Mouse (Mus musculus) lung, embryonic 14.5 days (tissue): Measurements from ENCODE around the gene Tbcc. TPM values are rescaled to one million over a fixed set of nuclear protein-coding genes. Genes with fewer than 3 reads are reported as not detected.

Source experiments
- ATAC-seq: fragments of 200-750 bp; cut with Nextera tagmentation; 2 replicates; pipeline ENCODE4 v1.8.0; 2017; ENCODE audit warnings: mild to moderate bottlenecking, moderate TSS enrichment, moderate library complexity; ENCODE audit not compliant: insufficient read depth
- DNase-seq: peaks from one replicate; pipeline ENCODE4 v3.0.0-alpha.2; 2015
- H3K27ac ChIP-seq: fragments of 300-500 bp; sonication (generic); 2 replicates; pipeline ENCODE4 v1.5.1; 2014; ENCODE audit warnings: low read depth, mild to moderate bottlenecking, moderate library complexity
- H3K27me3 ChIP-seq: fragments of 300-500 bp; sonication (generic); 2 replicates; pipeline ENCODE4 v1.6.1; 2014; ENCODE audit warnings: low read length, control low read depth; ENCODE audit not compliant: insufficient read depth
- H3K36me3 ChIP-seq: fragments of 300-500 bp; sonication (generic); 2 replicates; pipeline ENCODE4 v1.6.1; 2014; ENCODE audit warnings: control low read depth; ENCODE audit not compliant: insufficient read depth
- H3K4me1 ChIP-seq: fragments of 300-500 bp; sonication (generic); 2 replicates; pipeline ENCODE4 v1.6.1; 2014; ENCODE audit warnings: antibody characterized with exemption, control low read depth; ENCODE audit not compliant: insufficient read depth
- H3K4me2 ChIP-seq: fragments of 300-500 bp; sonication (generic); 2 replicates; pipeline ENCODE4 v1.6.1; 2014; ENCODE audit warnings: mild to moderate bottlenecking
- H3K4me3 ChIP-seq: fragments of 300-500 bp; sonication (generic); 2 replicates; pipeline ENCODE4 v1.5.1; 2014; ENCODE audit warnings: low read depth, low read length
- H3K9ac ChIP-seq: fragments of 300-500 bp; sonication (generic); 2 replicates; pipeline ENCODE4 v1.6.1; 2014
- H3K9me3 ChIP-seq: fragments of 300-500 bp; sonication (generic); 2 replicates; pipeline ENCODE4 v1.6.1; 2016; ENCODE audit warnings: low read depth, low read length, control low read depth
- CTCF ChIP-seq: IDR thresholded peaks from 2 replicates; pipeline ENCODE4 v1.5.1; 2016; ENCODE audit warnings: antibody characterized with exemption, low read depth
- WGBS: fragments of 180-500 bp; shearing (Covaris S2); extraction: QIAGEN DNeasy Blood & Tissue Kit; methylation state at CpG from one replicate; pipeline ENCODE4 v1.1.7; 2014; 5-methylcytosine and 5-hydroxymethylcytosine counted together
- polyA plus RNA-seq: library from polyadenylated mRNA; unstranded; fragments of >200 nt; fragmentation: Nextera tagmentation; extraction: Ambion mirVana; gene quantifications from 2 replicates; pipeline ENCODE4 v1.2.1, GENCODE M21; 2014

The Tbcc gene
- polyA plus RNA-seq, 1 experiment from 2014 or later, result 61.2 TPM

DNA sequence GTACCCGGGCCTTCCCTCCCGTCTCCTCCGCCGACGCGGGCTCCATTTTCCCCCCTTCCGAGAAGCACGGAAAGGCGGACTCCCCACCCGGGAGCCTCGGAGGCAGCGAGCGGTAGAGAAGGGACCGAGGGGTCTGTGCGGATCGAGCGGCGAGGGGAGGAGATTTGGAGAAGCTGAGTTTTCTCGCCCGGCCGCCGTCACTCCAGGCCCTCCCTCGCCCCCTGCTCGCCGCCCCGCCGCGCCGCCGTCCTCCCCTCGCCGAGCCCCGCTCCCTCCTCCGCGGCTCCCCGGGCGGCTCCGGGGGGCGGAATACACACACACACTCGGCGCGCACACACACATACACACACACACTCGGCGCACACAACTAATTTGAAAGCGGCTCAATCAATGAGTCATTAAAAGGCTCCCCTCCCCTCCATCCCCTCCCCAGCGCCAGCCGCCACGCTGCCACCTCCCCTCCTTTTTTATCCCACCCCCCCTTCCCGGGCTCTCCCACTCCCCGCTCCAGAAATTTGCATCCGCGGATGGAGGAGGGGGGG lies 33.1 kb upstream of the Tbcc start:
- peaks cover 17% of the 10 kb centered on the region for H3K4me1 ChIP-seq
- peak overlapping the region; percentile 100 for H3K9ac ChIP-seq
- WGBS, result under 1% methylated on average over 47 of the region's 52 CpGs
- no peak for TF ChIP-seq CTCF
- H3K27me3 ChIP-seq, result no peaks in the 10 kb centered on the region
- peak; percentile 81 for DNase-seq
- H3K4me3 ChIP-seq, result peak overlapping the region; percentile 95
- H3K36me3 ChIP-seq, result 0 out of 2 replicates have a peak, but pooled peaks cover 7% of the 10 kb centered on the region
- H3K9me3 ChIP-seq, result no peaks in the 10 kb centered on the region
- peak; percentile 66 for ATAC-seq
- H3K27ac ChIP-seq, result peak overlapping the region; percentile 100
- H3K4me2 ChIP-seq, result peak overlapping the region; percentile 80

DNA sequence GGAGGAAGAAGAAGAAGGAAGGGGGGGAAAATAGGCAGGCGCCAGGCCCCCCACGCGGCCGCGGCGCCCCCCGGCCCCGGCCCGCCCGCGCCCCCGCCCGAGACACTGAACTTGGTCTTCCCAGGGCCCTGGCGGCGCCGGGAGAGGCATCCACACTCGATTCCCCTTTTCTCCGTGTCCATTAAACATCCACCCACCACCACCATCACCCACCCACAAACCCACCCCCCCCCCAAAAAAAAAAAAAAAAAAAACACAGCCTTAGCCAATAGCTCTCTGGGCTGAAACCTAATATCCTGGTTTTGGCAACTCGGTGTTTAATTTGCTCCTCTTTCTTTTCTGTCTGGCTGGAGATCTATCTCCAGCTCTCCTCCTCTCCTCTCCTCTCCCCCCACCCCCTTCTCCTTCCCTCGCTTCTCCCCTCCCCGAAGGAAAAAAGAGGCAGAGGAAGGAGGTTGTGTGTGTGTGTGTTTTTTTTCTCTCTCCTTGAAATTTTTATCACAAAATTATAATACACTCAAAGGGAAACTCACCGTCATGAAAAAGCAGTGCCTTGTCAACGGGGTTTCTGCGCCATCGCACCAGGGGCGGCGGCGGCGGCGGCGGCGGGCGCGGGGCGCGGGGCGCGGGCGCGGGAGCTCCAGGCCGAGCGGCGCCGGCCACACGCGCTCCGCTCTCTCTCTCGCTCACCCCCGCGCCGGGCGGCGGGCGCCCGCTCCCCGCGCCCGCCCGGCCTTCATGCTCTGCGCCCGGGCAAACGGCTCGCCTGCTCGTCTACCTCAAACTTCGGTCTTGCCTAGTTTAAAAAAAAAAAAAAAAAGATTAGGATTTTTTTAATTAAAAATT lies 32.4 kb upstream of the Tbcc start, which contains the start of gene Bicral:
Bicral (minus strand) TSS at position 580 of the 846 bp plus-strand sequence.
- DNase-seq, result peak; percentile 81
- H3K9ac ChIP-seq, result peak within 1 kb of the TSS; percentile 100

GRCm38 (mm10) chr17:46858749-46859444 lies 31.6 kb upstream of the Tbcc start:
- DNase-seq, result peak; percentile 60
- no peak for TF ChIP-seq CTCF
- 12% methylated on average over 9 of the region's 9 CpGs for WGBS

More for the DNA sequence above, 32.4 kb upstream of the Tbcc start, which contains the start of gene Bicral:
- peak within 1 kb of the TSS; percentile 95 for H3K4me3 ChIP-seq
- H3K27me3 ChIP-seq, result no peaks in the 10 kb centered on the region
- WGBS, result under 1% methylated on average over 57 of the region's 65 CpGs
- H3K9me3 ChIP-seq, result no peaks in the 10 kb centered on the region
- H3K27ac ChIP-seq, result peak within 1 kb of the TSS; percentile 100
- peak within 1 kb of the TSS; percentile 80 for H3K4me2 ChIP-seq
- ATAC-seq, result peak; percentile 70
- H3K36me3 ChIP-seq, result 0 out of 2 replicates have a peak, but pooled peaks cover 7% of the 10 kb centered on the region
- no peak for TF ChIP-seq CTCF
- peaks cover 17% of the 10 kb centered on the region for H3K4me1 ChIP-seq

GRCm38 (mm10) chr17:46860120-46860519 lies 30.4 kb upstream of the Tbcc start:
- Histone ChIP-seq H3K4me2 (no peak overlapping the region), H3K4me1 (peaks cover 6% of the 10 kb centered on the region; the same call in 1 of the 2 replicates), H3K27me3 (no peaks in the 10 kb centered on the region), H3K9me3 (no peaks in the 10 kb centered on the region), H3K9ac (no peak overlapping the region), H3K36me3 (no peaks in the 10 kb centered on the region), H3K4me3 (no peak overlapping the region), H3K27ac (no peak overlapping the region)
- no peak for TF ChIP-seq CTCF
- no peak for ATAC-seq
- DNase-seq, result no peak
- WGBS, result 88% methylated on average over 4 of the region's 4 CpGs

More at GRCm38 (mm10) chr17:46858749-46859444, 31.6 kb upstream of the Tbcc start:
- Histone ChIP-seq H3K4me3 (peak overlapping the region; percentile 95), H3K27ac (peak overlapping the region; percentile 100), H3K9me3 (no peaks in the 10 kb centered on the region), H3K4me1 (peaks cover 15% of the 10 kb centered on the region), H3K36me3 (0 out of 2 replicates have a peak, but pooled peaks cover 7% of the 10 kb centered on the region), H3K9ac (peak overlapping the region; percentile 100), H3K27me3 (no peaks in the 10 kb centered on the region), H3K4me2 (peak overlapping the region; percentile 80)
- no peak for ATAC-seq

DNA sequence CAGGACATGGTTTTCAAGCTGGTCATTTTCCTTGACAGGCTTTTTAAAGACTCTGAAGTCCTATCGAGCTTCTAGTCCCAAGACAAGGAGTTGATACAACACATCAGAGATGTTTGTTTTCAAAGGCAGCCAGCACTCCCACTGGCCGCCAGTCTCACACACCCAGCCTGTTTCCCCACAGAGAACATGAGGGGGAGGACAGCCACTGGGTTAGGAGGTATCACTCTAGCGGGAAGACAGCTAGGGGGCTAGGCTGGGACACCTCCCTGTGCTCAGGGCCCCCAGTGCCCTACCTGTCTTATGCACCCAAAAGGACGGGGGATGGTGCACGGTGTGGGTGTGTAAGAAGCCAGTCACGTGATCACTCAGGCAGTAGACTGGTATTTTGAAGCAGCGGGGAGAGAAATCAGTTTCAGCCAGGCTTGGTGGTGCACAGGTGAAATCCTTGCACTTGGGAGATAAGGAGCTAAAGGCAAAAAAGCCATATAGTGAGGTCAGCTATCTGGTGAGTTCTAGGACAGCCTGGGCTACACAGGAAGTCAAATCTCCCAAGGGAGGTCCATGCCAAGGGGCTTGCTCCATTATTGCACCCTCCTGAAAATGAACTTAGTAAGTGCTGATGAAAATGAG lies 25.8 kb upstream of the Tbcc start:
- Histone ChIP-seq H3K4me2 (no peak overlapping the region), H3K9ac (no peak overlapping the region), H3K4me1 (no peaks in the 10 kb centered on the region), H3K9me3 (no peaks in the 10 kb centered on the region), H3K27ac (no peak overlapping the region), H3K4me3 (no peak overlapping the region), H3K27me3 (no peaks in the 10 kb centered on the region), H3K36me3 (no peaks in the 10 kb centered on the region)
- WGBS, result 45% methylated on average over 7 of the region's 7 CpGs
- ATAC-seq (no peak), DNase-seq (no peak)
- TF ChIP-seq CTCF, result no peak

DNA sequence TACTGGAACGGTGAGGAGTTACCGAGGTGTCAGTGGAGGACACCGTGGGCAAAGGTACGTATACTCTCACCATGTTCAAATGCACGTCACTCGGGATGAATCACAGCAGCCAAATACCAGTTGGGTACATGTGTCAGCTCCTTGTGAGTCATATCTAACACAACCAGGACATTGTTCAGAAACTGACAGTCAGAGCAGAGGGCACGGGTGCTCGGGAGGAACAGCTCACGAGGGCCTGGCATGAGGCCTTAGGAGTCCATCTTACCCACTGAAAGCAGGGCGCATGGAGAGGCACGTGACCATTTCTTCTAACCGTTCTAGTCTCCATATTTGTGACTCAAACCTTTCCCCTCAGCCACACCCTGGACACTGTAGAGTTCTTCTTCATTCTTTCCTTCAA lies 23.6 kb upstream of the Tbcc start:
- Histone ChIP-seq H3K4me3 (no peak overlapping the region), H3K4me1 (no peaks in the 10 kb centered on the region), H3K9ac (no peak overlapping the region), H3K36me3 (no peaks in the 10 kb centered on the region), H3K4me2 (no peak overlapping the region), H3K9me3 (no peaks in the 10 kb centered on the region), H3K27ac (no peak overlapping the region), H3K27me3 (no peaks in the 10 kb centered on the region)
- ATAC-seq (no peak), DNase-seq (no peak)
- TF ChIP-seq CTCF, result no peak
- WGBS, result 87% methylated on average over 12 of the region's 12 CpGs
